32 mouse cellular contexts compared by ENCODE assay signal in the genomic region with DNA sequence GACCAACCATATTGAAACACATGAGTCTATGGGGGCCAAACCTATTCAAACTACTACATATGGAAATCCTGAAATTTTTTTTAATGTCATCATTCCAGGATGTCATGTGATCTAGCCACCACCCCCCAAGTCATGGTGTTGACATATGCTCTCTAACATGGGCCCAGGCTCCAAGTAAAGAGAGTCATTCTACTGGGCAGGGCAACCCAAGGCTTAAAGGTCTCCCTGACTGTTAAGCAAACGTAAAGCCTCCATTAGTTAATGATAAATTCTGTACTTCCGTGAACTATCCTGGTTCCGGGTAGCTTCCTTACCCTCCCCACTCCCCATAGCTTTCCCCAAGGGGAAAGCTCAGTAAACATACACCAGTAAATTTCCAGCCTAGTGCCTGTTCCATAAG. TPM values are rescaled to one million over a fixed set of nuclear protein-coding genes. Genes with fewer than 3 reads are reported as not detected.
DNase-seq lines count a peak whose midpoint lies in the region; ATAC-seq and TF ChIP-seq lines count a peak whose summit lies in the region.
"Had no signal": no experiment of that assay in that cellular context is flagged by ENCODE, and none has a peak within 500 bp of the region (broad histone marks: within the 10 kb centered on the region; RNA-seq: fewer than 3 reads in every experiment).

No protein-coding gene starts in this region.

- H3K27ac ChIP-seq in liver, postnatal 0 days (ENCODE audit: low read depth) = no peak overlapping the region
- no peak overlapping the region for H3K27ac ChIP-seq in liver, embryonic 11.5 days (ENCODE audit: low read depth, low read length)
- H3K27ac ChIP-seq in intestine, postnatal 0 days (ENCODE audit: low read depth, low read length) = no peak overlapping the region; the same call in 1 of the 2 replicates
- H3K27ac ChIP-seq in stomach, postnatal 0 days (replicated peaks) = no peak overlapping the region
- H3K27ac ChIP-seq: embryonic facial prominence, embryonic 13.5 days; embryonic facial prominence, embryonic 15.5 days; forebrain, embryonic 10.5 days; forebrain, embryonic 12.5 days had no signal

- H3K4me2 ChIP-seq in liver, postnatal 0 days (ENCODE audit: low read depth, low read length) = no peak overlapping the region
- H3K4me2 ChIP-seq in liver, embryonic 11.5 days = no peak overlapping the region
- no peak overlapping the region for H3K4me2 ChIP-seq in intestine, postnatal 0 days (replicated peaks; ENCODE audit: low read depth)
- H3K4me2 ChIP-seq in stomach, postnatal 0 days (replicated peaks; ENCODE audit: low read depth) = no peak overlapping the region
- H3K4me2 ChIP-seq: embryonic facial prominence, embryonic 13.5 days; embryonic facial prominence, embryonic 15.5 days; forebrain, embryonic 12.5 days had no signal

- peak; percentile 13 for DNase-seq in heart, adult 11 months
- DNase-seq in heart, adult 18-20 months = no peak
- DNase-seq in liver, postnatal 0 days = no peak
- no peak for DNase-seq in liver, embryonic 11.5 days (ENCODE audit: low spot score)
- DNase-seq in stomach, postnatal 0 days (ENCODE audit: low spot score) = no peak
- DNase-seq in layer of hippocampus, postnatal 36 days = no peak
- no peak for DNase-seq in frontal cortex, postnatal 25 days (ENCODE audit: low spot score in 2 of 2)
- DNase-seq: adrenal gland, adult 8-10 months; adrenal gland, postnatal 14 days; adrenal gland, postnatal 36 days; B cell, adult 2 months; cerebellum, adult 11-12 months; cerebellum, adult 2 months; cerebellum, adult 9-10 months; cerebellum, postnatal 10 days; cerebellum, postnatal 36 days; embryo, embryonic 11 days had no signal

- H3K4me1 ChIP-seq in liver, postnatal 0 days (ENCODE audit: insufficient read depth) = no peaks in the 10 kb centered on the region
- no peaks in the 10 kb centered on the region for H3K4me1 ChIP-seq in liver, embryonic 11.5 days (replicated peaks; ENCODE audit: control insufficient read depth, insufficient read depth, low read length)
- no peaks in the 10 kb centered on the region for H3K4me1 ChIP-seq in intestine, postnatal 0 days (replicated peaks; ENCODE audit: control insufficient read depth, insufficient read depth, low read length)
- H3K4me1 ChIP-seq in stomach, postnatal 0 days (replicated peaks; ENCODE audit: control insufficient read depth, insufficient read depth) = no peaks in the 10 kb centered on the region
- H3K4me1 ChIP-seq: embryonic facial prominence, embryonic 13.5 days; embryonic facial prominence, embryonic 15.5 days; forebrain, embryonic 10.5 days; forebrain, embryonic 12.5 days had no signal

- no peak overlapping the region for H3K4me3 ChIP-seq in liver, postnatal 0 days (ENCODE audit: low read depth, low read length)
- no peak overlapping the region for H3K4me3 ChIP-seq in liver, embryonic 11.5 days (ENCODE audit: low read depth, low read length)
- no peak overlapping the region for H3K4me3 ChIP-seq in intestine, postnatal 0 days (ENCODE audit: low read depth, low read length)
- H3K4me3 ChIP-seq in stomach, postnatal 0 days (ENCODE audit: low read depth, low read length) = no peak overlapping the region
- H3K4me3 ChIP-seq: embryonic facial prominence, embryonic 13.5 days; embryonic facial prominence, embryonic 15.5 days; erythroblast, embryonic 14.5 days; forebrain, embryonic 10.5 days; forebrain, embryonic 12.5 days had no signal

- no peaks in the 10 kb centered on the region for H3K27me3 ChIP-seq in liver, postnatal 0 days (ENCODE audit: insufficient read depth, low read length)
- H3K27me3 ChIP-seq in liver, embryonic 11.5 days (replicated peaks; ENCODE audit: control insufficient read depth, insufficient read depth, low read length) = no peaks in the 10 kb centered on the region
- no peaks in the 10 kb centered on the region for H3K27me3 ChIP-seq in intestine, postnatal 0 days (replicated peaks; ENCODE audit: control insufficient read depth, insufficient read depth, low read length)
- H3K27me3 ChIP-seq in stomach, postnatal 0 days (ENCODE audit: control insufficient read depth, insufficient read depth, low read length) = no peaks in the 10 kb centered on the region
- H3K27me3 ChIP-seq: CH12.LX; embryonic facial prominence, embryonic 13.5 days; embryonic facial prominence, embryonic 15.5 days; forebrain, embryonic 12.5 days; Patski had no signal

- TF ChIP-seq EP300 in liver, postnatal 0 days (IDR thresholded peaks at IDR 0.05; ENCODE audit: low read depth) = no peak
- no peak for TF ChIP-seq EP300 in stomach, postnatal 0 days (optimal IDR thresholded peaks at IDR 0.05)

- H3K9ac ChIP-seq in liver, postnatal 0 days (replicated peaks) = no peak overlapping the region
- H3K9ac ChIP-seq in liver, embryonic 11.5 days (ENCODE audit: low read depth, low read length) = no peak overlapping the region
- H3K9ac ChIP-seq in intestine, postnatal 0 days (ENCODE audit: low read depth, low read length) = no peak overlapping the region
- no peak overlapping the region for H3K9ac ChIP-seq in stomach, postnatal 0 days (ENCODE audit: low read length)
- H3K9ac ChIP-seq: embryonic facial prominence, embryonic 13.5 days; embryonic facial prominence, embryonic 15.5 days; forebrain, embryonic 12.5 days had no signal

- TF ChIP-seq CTCF in liver, postnatal 0 days (IDR thresholded peaks at IDR 0.05; ENCODE audit: low read depth) = no peak
- TF ChIP-seq CTCF in intestine, postnatal 0 days (IDR thresholded peaks at IDR 0.05; ENCODE audit: low read depth) = no peak
- TF ChIP-seq CTCF in stomach, postnatal 0 days (IDR thresholded peaks at IDR 0.05; ENCODE audit: low read depth) = no peak

- H3K9me3 ChIP-seq in liver, postnatal 0 days (ENCODE audit: low read length) = no peaks in the 10 kb centered on the region
- no peaks in the 10 kb centered on the region for H3K9me3 ChIP-seq in liver, embryonic 11.5 days (ENCODE audit: control insufficient read depth, low read length)
- no peaks in the 10 kb centered on the region for H3K9me3 ChIP-seq in intestine, postnatal 0 days (ENCODE audit: control insufficient read depth)
- no peaks in the 10 kb centered on the region for H3K9me3 ChIP-seq in stomach, postnatal 0 days (ENCODE audit: control insufficient read depth, low read length)
- H3K9me3 ChIP-seq: embryonic facial prominence, embryonic 13.5 days; embryonic facial prominence, embryonic 15.5 days; forebrain, embryonic 12.5 days; G1E had no signal

- WGBS in liver, postnatal 0 days (ENCODE audit: insufficient replicate concordance) = 56% methylated on average over 3 of the region's 3 CpGs
- WGBS in liver, embryonic 11.5 days = 80% methylated on average over 3 of the region's 3 CpGs
- WGBS in intestine, postnatal 0 days = 47% methylated on average over 3 of the region's 3 CpGs
- 60% methylated on average over 3 of the region's 3 CpGs for WGBS in stomach, postnatal 0 days

- ATAC-seq in liver, postnatal 0 days = peak; percentile 48; the same call in 1 of the 2 replicates
- no peak for ATAC-seq in liver, embryonic 11.5 days (replicated peaks; ENCODE audit: low FRiP score)
- peak; percentile 85 for ATAC-seq in intestine, postnatal 0 days
- ATAC-seq in stomach, postnatal 0 days (ENCODE audit: low FRiP score, low TSS enrichment) = peak; percentile 56; the same call in 1 of the 2 replicates
- ATAC-seq: activated CD4-positive, CD25-positive, alpha-beta regulatory T cell, adult 4 months; CD4-positive, CD25-positive, alpha-beta regulatory T cell, adult 4 months; forebrain, embryonic 14.5 days; Patski had no signal

- no peaks in the 10 kb centered on the region for H3K36me3 ChIP-seq in liver, postnatal 0 days (replicated peaks; ENCODE audit: insufficient read depth, low read length)
- H3K36me3 ChIP-seq in liver, embryonic 11.5 days (ENCODE audit: control insufficient read depth, insufficient read depth, low read length) = no peaks in the 10 kb centered on the region
- H3K36me3 ChIP-seq in intestine, postnatal 0 days (ENCODE audit: control insufficient read depth, insufficient read depth) = no peaks in the 10 kb centered on the region
- H3K36me3 ChIP-seq in stomach, postnatal 0 days (ENCODE audit: control insufficient read depth, insufficient read depth, low read length) = no peaks in the 10 kb centered on the region
- H3K36me3 ChIP-seq: embryonic facial prominence, embryonic 13.5 days; embryonic facial prominence, embryonic 15.5 days; forebrain, embryonic 10.5 days; forebrain, embryonic 12.5 days; G1E had no signal

RNA-seq across cellular contexts. Expression of gene Htr5a, which starts 46.1 kb away (rescaled TPM):
- total RNA-seq in heart, adult 18-20 months (2021) = not detected
- not detected in 2 replicates for polyA plus RNA-seq in liver, postnatal 0 days (2015; fragmentation: Nextera tagmentation; extraction: Ambion mirVana)
- polyA plus RNA-seq in liver, embryonic 11.5 days (2014; fragmentation: Nextera tagmentation; extraction: Ambion mirVana) = not detected in 2 replicates
- polyA plus RNA-seq in intestine, postnatal 0 days (2015; fragmentation: Nextera tagmentation; extraction: Ambion mirVana) = not detected in 2 replicates
- not detected in 2 replicates for polyA plus RNA-seq in stomach, postnatal 0 days (2015; fragmentation: Nextera tagmentation; extraction: Ambion mirVana)
- 1 to 10 TPM; 7.2 to 7.9 TPM for total RNA-seq in layer of hippocampus, postnatal 36 days (2021)
- total RNA-seq: adrenal gland, adult 18-20 months; adrenal gland, adult 8-10 months; adrenal gland, postnatal 14 days; adrenal gland, postnatal 36 days; CH12.LX; common myeloid progenitor, adult 5-6 weeks had no signal
- polyA plus RNA-seq: activated CD4-positive, CD25-positive, alpha-beta regulatory T cell, adult 4 months; CD4-positive, CD25-positive, alpha-beta regulatory T cell, adult 4 months; embryonic facial prominence, embryonic 11.5 days; embryonic facial prominence, embryonic 13.5 days; embryonic facial prominence, embryonic 15.5 days; erythroblast, embryonic 14.5 days; forebrain, embryonic 10.5 days; G1E; Patski had no signal
